Mouse (Mus musculus) gonadal fat pad, adult 2 months (tissue): ENCODE measurements around the gene Cnpy1. TPM values are rescaled to one million over a fixed set of nuclear protein-coding genes. Genes with fewer than 3 reads are reported as not detected.

Experiments
- DNase-seq: peaks from one replicate; pipeline ENCODE4 v3.0.0-alpha.2; 2012; ENCODE audit warnings: low read depth
- polyA plus RNA-seq: library from polyadenylated mRNA; depleted of rRNA; stranded (reverse); fragments of >200 nt; gene quantifications from 2 replicates; pipeline ENCODE4 v1.2.3, GENCODE M21; 2012; rRNA removed

Gene Cnpy1
- polyA plus RNA-seq, 1 experiment: 0.05 TPM

- DNase-seq: no peak
These were observed 80.0 kb downstream of the Cnpy1 start, which contains the start of gene En2 for GRCm38 (mm10) chr5:28165358-28166255. TSS of gene En2 (plus strand) at chr5:28165694.

- DNase-seq: no peak
These were observed 81.7 kb downstream of the Cnpy1 start for GRCm38 (mm10) chr5:28163926-28164325.

- no peak for DNase-seq
These were observed 83.6 kb downstream of the Cnpy1 start for GRCm38 (mm10) chr5:28161938-28162402.

GRCm38 (mm10) chr5:28161383-28161937, 84.1 kb downstream of the Cnpy1 start:
- DNase-seq: no peak

GRCm38 (mm10) chr5:28159891-28160470, 85.6 kb downstream of the Cnpy1 start:
- DNase-seq: no peak

- DNase-seq: no peak
These were observed 86.5 kb downstream of the Cnpy1 start for GRCm38 (mm10) chr5:28159072-28159458.

GRCm38 (mm10) chr5:28158308-28159071, 87.1 kb downstream of the Cnpy1 start:
- no peak for DNase-seq

GRCm38 (mm10) chr5:28157781-28158180, 87.8 kb downstream of the Cnpy1 start:
- DNase-seq: no peak

GRCm38 (mm10) chr5:28157044-28157730, 88.4 kb downstream of the Cnpy1 start:
- no peak for DNase-seq

Other genes with a start within 250 kb of the Cnpy1 start
- 125 and 165 TPM in 2 replicates for gene Insig1, start 174.4 kb downstream of the Cnpy1 start, polyA plus RNA-seq
- gene En2, start 80.1 kb downstream of the Cnpy1 start, polyA plus RNA-seq: 0.03 TPM in 1 of 2 replicates, not detected in the other
- gene Rbm33, start 71.3 kb upstream of the Cnpy1 start, polyA plus RNA-seq: 19.1 and 22.6 TPM in 2 replicates
- gene Shh, start 221.4 kb upstream of the Cnpy1 start, polyA plus RNA-seq: 6.6 and 10.0 TPM in 2 replicates